Mouse (Mus musculus) embryonic fibroblast, embryonic 13.5 days (primary cell): ENCODE results near the gene Aprt. TPM values are rescaled to one million over a fixed set of nuclear protein-coding genes. Genes with fewer than 3 reads are reported as not detected.
"Not testable (repeated sequence)": the region's sequence is repeated elsewhere in the genome, so short reads cannot be mapped to it uniquely, and the experiment has no call there.

Experiments used
- H3K27ac ChIP-seq: 2 replicates; pipeline ENCODE4 v1.5.1; 2012; ENCODE audit warnings: low read length, control low read depth, inconsistent platforms; ENCODE audit not compliant: insufficient read depth
- H3K4me1 ChIP-seq: 2 replicates; pipeline ENCODE4 v1.6.1; 2011; ENCODE audit warnings: low read length; ENCODE audit not compliant: control insufficient read depth, insufficient read depth
- H3K4me3 ChIP-seq: 2 replicates; pipeline ENCODE4 v1.5.1; 2011; ENCODE audit warnings: mild to moderate bottlenecking, control low read depth, low read length; ENCODE audit not compliant: insufficient read depth
- CTCF ChIP-seq: IDR thresholded peaks from 2 replicates; pipeline ENCODE4 v1.5.1; 2011; ENCODE audit warnings: mild to moderate bottlenecking, control low read depth, low read length, moderate library complexity, borderline replicate concordance; ENCODE audit not compliant: insufficient read depth
- POLR2A ChIP-seq: IDR thresholded peaks from 2 replicates; pipeline ENCODE4 v1.6.1; 2011; ENCODE audit warnings: low read depth, mild to moderate bottlenecking, control low read depth, low read length, moderate library complexity
- polyA plus RNA-seq: library from polyadenylated mRNA; stranded (reverse); fragments of >200 nt; gene quantifications from 2 replicates; pipeline ENCODE4 v1.2.4, GENCODE M21; 2011; ENCODE audit warnings: low read depth; ENCODE audit not compliant: missing spikeins, insufficient read length

Aprt gene
- polyA plus RNA-seq, 1 experiment = 140 TPM

GRCm38 (mm10) chr8:122573577-122573976, 3.1 kb downstream of the Aprt start:
- no peak for TF ChIP-seq CTCF
- no peak for TF ChIP-seq POLR2A
- H3K27ac ChIP-seq = no peak overlapping the region
- H3K4me3 ChIP-seq = no peak overlapping the region
- H3K4me1 ChIP-seq = peaks cover 8% of the 10 kb centered on the region; the same call in 1 of the 2 replicates

- not testable (repeated sequence) for H3K4me1 ChIP-seq, H3K27ac ChIP-seq, H3K4me3 ChIP-seq
Measured at GRCm38 (mm10) chr8:122573176-122573575, 3.5 kb downstream of the Aprt start.

GRCm38 (mm10) chr8:122572751-122573150, 4.0 kb downstream of the Aprt start:
- no peak overlapping the region for H3K4me3 ChIP-seq
- no peak overlapping the region for H3K27ac ChIP-seq
- TF ChIP-seq POLR2A = no peak
- no peak for TF ChIP-seq CTCF
- H3K4me1 ChIP-seq = peaks cover 8% of the 10 kb centered on the region; the same call in 1 of the 2 replicates

- no peak overlapping the region for H3K27ac ChIP-seq
- peaks cover 9% of the 10 kb centered on the region; the same call in 1 of the 2 replicates for H3K4me1 ChIP-seq
- TF ChIP-seq POLR2A (no peak), CTCF (no peak)
- H3K4me3 ChIP-seq = no peak overlapping the region
Measured at GRCm38 (mm10) chr8:122571750-122572267, 4.9 kb downstream of the Aprt start.

GRCm38 (mm10) chr8:122571153-122571552, 5.6 kb downstream of the Aprt start:
- Histone ChIP-seq H3K4me1 (peaks cover 14% of the 10 kb centered on the region; the same call in 1 of the 2 replicates), H3K27ac (no peak overlapping the region), H3K4me3 (no peak overlapping the region)
- TF ChIP-seq POLR2A (no peak), CTCF (no peak)

GRCm38 (mm10) chr8:122569996-122570395, 6.7 kb downstream of the Aprt start:
- H3K4me3 ChIP-seq = no peak overlapping the region
- H3K27ac ChIP-seq = no peak overlapping the region
- H3K4me1 ChIP-seq = peaks cover 8% of the 10 kb centered on the region; the same call in 1 of the 2 replicates
- no peak for TF ChIP-seq POLR2A

GRCm38 (mm10) chr8:122569329-122569728, 7.4 kb downstream of the Aprt start:
- Histone ChIP-seq H3K27ac (no peak overlapping the region), H3K4me1 (peaks cover 6% of the 10 kb centered on the region; the same call in 1 of the 2 replicates), H3K4me3 (peak overlapping the region; percentile 72)
- no peak for TF ChIP-seq POLR2A
- TF ChIP-seq CTCF = no peak

GRCm38 (mm10) chr8:122568881-122569309, 7.8 kb downstream of the Aprt start:
- Histone ChIP-seq H3K4me1 (peaks cover 6% of the 10 kb centered on the region; the same call in 1 of the 2 replicates), H3K4me3 (peak overlapping the region; percentile 72), H3K27ac (no peak overlapping the region)
- TF ChIP-seq POLR2A (no peak), CTCF (peak; percentile 18; the same call in 1 of the 2 replicates)

- peaks cover 6% of the 10 kb centered on the region; the same call in 1 of the 2 replicates for H3K4me1 ChIP-seq
Measured at GRCm38 (mm10) chr8:122568109-122568504, 8.6 kb downstream of the Aprt start.

GRCm38 (mm10) chr8:122567361-122568108, 9.2 kb downstream of the Aprt start, which contains the start of gene Cdt1:
Gene Cdt1, plus strand, starts transcription at chr8:122568015.
- TF ChIP-seq POLR2A = peak; percentile 72
- TF ChIP-seq CTCF = no peak
- H3K4me3 ChIP-seq = peak within 1 kb of the TSS; percentile 72
- peaks cover 6% of the 10 kb centered on the region; the same call in 1 of the 2 replicates for H3K4me1 ChIP-seq
- peak within 1 kb of the TSS; percentile 97 for H3K27ac ChIP-seq

More at GRCm38 (mm10) chr8:122568109-122568504, 8.6 kb downstream of the Aprt start:
- H3K27ac ChIP-seq = peak overlapping the region; percentile 73
- TF ChIP-seq POLR2A (no peak), CTCF (no peak)
- peak overlapping the region; percentile 72 for H3K4me3 ChIP-seq
